ENCODE assay signal across 15 mouse cellular contexts in genomic region chr16:84365969-84366368, GRCm38 (mm10).
"Had no signal": no experiment of that assay in that cellular context is flagged by ENCODE, and none has a peak within 500 bp of the region (broad histone marks: within the 10 kb centered on the region; RNA-seq: fewer than 3 reads in every experiment).

No protein-coding gene starts in this region.

- DNase-seq: kidney, adult 2 months; kidney, postnatal 14 days; layer of hippocampus, postnatal 36 days; left cerebral cortex, postnatal 4 days; lung, adult 2 months; lung, postnatal 4 days; midbrain, embryonic 14.5 days; right cerebral cortex, adult 18-20 months; thymus, postnatal 36 days had no signal

- H3K27ac ChIP-seq: kidney, embryonic 15.5 days; limb, embryonic 13.5 days; liver, embryonic 14.5 days; midbrain, embryonic 10.5 days; neural tube, embryonic 15.5 days had no signal

- H3K4me3 ChIP-seq: kidney, embryonic 15.5 days; limb, embryonic 13.5 days; midbrain, embryonic 10.5 days; myocyte; neural tube, embryonic 15.5 days had no signal
